Mouse (Mus musculus): Measurements from ENCODE around the gene Sparc. TPM values are rescaled to one million over a fixed set of nuclear protein-coding genes. Genes with fewer than 3 reads are reported as not detected.

Gene Sparc
- polyA plus RNA-seq (2015; fragmentation: Nextera tagmentation; extraction: Ambion mirVana), result 1,020 and 1,235 TPM in 2 replicates

DNA sequence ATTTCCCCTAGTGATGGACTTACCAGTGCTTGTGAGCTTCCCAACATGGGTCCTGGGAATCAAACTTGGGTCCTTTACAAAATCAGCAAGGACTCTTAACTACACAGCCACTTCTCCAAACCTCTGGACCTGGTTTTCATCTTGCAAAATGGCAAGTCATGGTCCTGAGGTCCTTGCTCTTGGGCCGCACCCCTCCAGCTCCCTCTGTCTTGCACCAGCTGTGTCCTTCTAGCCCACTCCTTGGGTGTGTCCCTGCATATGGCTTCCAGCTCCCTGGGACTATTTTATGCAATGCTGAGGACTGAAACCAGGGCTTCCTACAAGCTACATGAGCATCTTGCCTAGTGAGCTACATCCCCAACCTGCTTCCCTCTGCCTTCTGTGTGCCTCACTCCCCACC, at the start of gene Sparc:
Gene Sparc, minus strand, starts transcription at position 206 of the 400 bp plus-strand sequence.

DNA sequence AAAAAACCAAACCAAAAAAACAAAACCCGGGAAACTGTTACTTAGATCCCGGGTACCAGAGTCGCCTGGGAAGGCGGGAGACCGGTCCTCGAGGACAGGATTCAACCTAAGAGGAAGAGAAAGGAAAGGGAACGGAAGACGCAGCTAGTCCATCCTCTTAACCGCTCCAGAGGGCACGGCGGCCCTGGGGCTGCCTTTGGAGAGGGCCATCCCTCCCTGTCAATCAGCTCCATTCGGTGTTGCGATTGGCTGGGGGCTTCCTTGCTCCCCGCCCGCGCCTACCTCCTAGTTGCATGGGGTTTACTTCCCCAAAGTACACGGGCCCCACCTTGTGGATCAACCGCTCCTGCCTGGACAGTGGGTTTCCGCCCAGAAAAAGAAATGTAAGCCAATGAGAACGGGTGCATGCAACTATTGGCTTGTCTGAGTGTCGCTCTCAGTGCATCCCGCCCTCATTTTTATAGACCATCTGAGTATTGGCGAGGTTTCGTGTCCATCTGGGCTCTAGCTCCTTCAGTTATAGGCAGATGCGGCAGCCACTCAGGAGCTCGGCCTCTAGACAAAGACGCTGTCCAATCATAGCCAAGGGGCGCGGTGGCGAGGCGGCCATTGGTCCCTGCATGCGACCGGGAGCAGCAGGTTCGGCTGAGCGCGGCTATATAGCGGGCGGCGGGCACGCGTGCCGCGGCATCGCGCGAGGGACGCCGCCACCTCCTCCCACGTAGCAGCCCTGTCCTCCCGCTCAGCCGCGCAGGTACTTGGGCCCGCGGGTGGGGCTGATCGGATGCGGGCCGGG, 46.3 kb upstream of the Sparc start, which contains the start of gene G3bp1:
Gene G3bp1, plus strand, starts transcription at position 638 of the 796 bp plus-strand sequence.

GRCm38 (mm10) chr11:55461019-55461645, 38.1 kb upstream of the Sparc start, which contains the start of gene Atox1:
Gene Atox1, minus strand, starts transcription at chr11:55461239.

Other genes with a start within 250 kb of the Sparc start
- gene Slc36a2, start 238.1 kb downstream of the Sparc start, polyA plus RNA-seq (2015; fragmentation: Nextera tagmentation; extraction: Ambion mirVana), result 0.20 TPM in 1 of 2 replicates, not detected in the other
- 1.3 and 1.9 TPM in 2 replicates for gene Slc36a1, start 218.8 kb downstream of the Sparc start, polyA plus RNA-seq (2015; fragmentation: Nextera tagmentation; extraction: Ambion mirVana)
- gene Fat2, start 86.6 kb downstream of the Sparc start, polyA plus RNA-seq (2015; fragmentation: Nextera tagmentation; extraction: Ambion mirVana), result 0.05 TPM in 2 replicates
- gene Atox1, start 38.1 kb upstream of the Sparc start, polyA plus RNA-seq (2015; fragmentation: Nextera tagmentation; extraction: Ambion mirVana), result 263 and 278 TPM in 2 replicates
- 71.7 and 72.8 TPM in 2 replicates for gene G3bp1, start 46.5 kb upstream of the Sparc start, polyA plus RNA-seq (2015; fragmentation: Nextera tagmentation; extraction: Ambion mirVana)
- not detected in 2 replicates for gene Glra1, start 185.0 kb upstream of the Sparc start, polyA plus RNA-seq (2015; fragmentation: Nextera tagmentation; extraction: Ambion mirVana)

Measured in spleen, postnatal 0 days (tissue).